Mouse (Mus musculus): ENCODE results near the gene Inava. TPM values are rescaled to one million over a fixed set of nuclear protein-coding genes. Genes with fewer than 3 reads are reported as not detected.

Inava gene
- under 1 TPM in 1 of 2 experiments, not detected in 1; 0.22 TPM for total RNA-seq (2021)
- long read RNA-seq, experiment 1 = 0 reads
- long read RNA-seq, experiment 2 = 0 reads

- DNase-seq = peak in 1 of 2 experiments; percentile 29
- intact Hi-C loops (cut with DNase I) = no loop called here
Observed at GRCm38 (mm10) chr1:136233892-136234594, at the start of gene Inava. Inava (minus strand) TSS chr1:136234264.

DNA sequence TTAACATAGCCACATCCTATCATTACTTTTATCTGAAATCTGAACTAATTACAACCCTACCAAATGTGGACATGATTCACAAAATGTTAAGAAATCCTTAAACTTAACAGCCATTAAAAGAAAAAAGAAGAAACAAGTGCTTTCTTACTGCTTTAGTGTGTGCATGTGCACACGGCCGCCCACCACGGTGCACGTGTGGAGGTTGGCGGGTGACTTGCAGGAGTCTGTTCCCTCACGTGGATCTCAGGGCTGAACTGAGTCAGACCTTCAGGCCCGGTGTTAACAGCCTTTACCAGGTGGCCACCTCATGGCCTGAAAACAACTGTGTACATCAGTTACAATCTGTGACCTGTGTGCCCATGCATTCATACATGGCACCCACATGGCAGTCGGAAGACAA is 43.3 kb upstream of the Inava start:
- intact Hi-C loops (cut with DNase I) = no loop called here
- no peak for DNase-seq

- no peak for DNase-seq
- intact Hi-C loops (cut with DNase I) = no loop called here
Observed at GRCm38 (mm10) chr1:136268224-136268623, 34.2 kb upstream of the Inava start.

DNA sequence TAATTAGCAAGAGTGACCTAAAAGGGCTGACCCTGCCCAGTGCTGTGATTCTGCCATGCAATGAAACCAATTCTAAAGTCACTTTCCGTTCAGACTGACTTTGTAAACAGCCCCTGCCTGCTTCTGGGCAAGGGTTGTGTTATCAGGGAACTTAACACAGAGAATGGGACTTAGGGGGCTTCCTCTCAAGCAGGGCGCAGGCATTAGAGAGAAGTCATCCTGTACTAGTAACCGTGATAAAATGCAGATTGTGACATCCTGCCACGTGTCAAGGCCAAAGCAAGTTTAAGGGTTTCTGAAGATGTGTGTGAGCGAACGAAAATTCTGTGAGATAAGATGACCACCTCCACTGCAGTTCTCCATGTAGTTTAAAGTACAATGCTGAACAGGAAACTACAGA is 32.1 kb upstream of the Inava start:
- DNase-seq = no peak
- intact Hi-C loops (cut with DNase I) = no loop called here

- intact Hi-C loops (cut with DNase I) = no loop called here
- DNase-seq = no peak
Observed at GRCm38 (mm10) chr1:136263355-136263754, 29.3 kb upstream of the Inava start.

DNA sequence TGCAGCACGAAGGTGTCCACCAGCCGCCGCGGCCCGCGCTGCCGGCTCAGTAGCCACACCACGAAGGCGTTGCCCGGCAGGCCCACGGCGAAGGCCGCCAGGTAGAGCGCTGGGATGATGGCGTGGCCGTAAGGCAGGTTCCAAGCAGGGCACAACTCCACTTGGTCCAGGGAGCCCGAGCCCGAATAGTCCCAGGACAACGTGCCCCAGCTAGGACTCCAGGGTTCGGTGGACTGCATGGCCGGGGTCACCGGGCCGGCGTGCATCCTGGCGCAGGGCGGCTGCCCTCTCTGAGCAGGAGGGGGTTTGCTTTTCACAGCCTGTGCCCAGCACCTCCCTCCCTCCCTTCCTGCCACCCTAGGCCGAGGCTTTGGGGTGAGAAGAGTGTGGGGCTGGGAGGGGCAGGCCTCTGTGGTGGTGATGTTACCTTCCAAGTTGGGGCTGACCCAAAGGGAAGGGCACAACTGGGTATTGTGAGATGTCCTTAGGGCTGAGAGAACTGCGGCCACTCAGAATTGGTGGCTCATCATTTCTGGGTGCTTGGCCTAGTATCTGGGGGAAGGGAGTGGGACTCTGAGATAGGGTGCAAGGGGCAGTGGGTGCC is 26.7 kb upstream of the Inava start, which contains the start of gene Gpr25:
Gene Gpr25 (minus strand): TSS at position 239 of the 604 bp plus-strand sequence.
- no peak for DNase-seq
- intact Hi-C loops (cut with DNase I) = no loop called here

GRCm38 (mm10) chr1:136259893-136260634 is 26.0 kb upstream of the Inava start:
- peak; percentile 69 to 74 for DNase-seq
- intact Hi-C loops (cut with DNase I) = no loop called here

- intact Hi-C loops (cut with DNase I) = no loop called here
- peak in 1 of 2 experiments; percentile 5 for DNase-seq
Observed at GRCm38 (mm10) chr1:136259543-136259892, 25.5 kb upstream of the Inava start.

DNA sequence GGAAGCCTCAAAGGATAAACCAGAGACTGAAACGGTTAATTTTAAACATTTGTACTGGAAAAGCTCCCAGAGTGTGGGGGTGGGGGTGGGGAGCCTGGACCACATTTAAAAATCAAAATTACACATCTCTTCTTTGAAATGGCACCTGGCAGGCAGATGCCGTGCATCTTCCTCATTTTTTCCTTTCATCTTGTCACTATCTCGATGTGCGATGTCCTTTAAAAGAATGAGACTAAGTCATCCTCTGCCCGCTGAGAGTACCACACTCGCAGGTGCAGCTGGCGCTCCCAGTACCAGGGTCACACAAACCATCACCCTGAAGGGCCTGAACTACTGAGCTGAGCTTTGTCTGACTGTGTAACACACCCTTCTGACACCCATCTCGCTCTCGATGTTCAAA is 24.4 kb upstream of the Inava start:
- intact Hi-C loops (cut with DNase I) = no loop called here
- no peak for DNase-seq

DNA sequence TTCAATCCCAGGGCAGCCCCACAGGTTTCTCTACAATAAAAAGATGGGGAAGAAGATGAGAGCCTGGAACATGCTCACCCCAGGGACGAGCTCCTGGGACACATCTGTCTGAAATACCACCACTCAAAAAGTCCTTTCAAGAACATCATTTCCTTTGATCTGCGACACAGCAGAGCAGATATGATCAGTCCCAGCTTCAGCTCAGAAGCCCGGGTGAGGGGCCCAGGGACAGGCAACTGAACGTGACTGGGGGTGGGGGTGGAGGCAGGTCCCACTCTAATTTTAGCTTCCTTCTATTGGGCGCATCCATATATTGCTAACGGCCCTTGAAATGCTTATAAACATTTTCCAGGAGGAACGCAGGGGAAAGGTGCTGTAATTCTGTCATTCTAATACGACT is 21.6 kb upstream of the Inava start:
- no peak for DNase-seq
- intact Hi-C loops (cut with DNase I) = no loop called here

GRCm38 (mm10) chr1:136255174-136255573 is 21.1 kb upstream of the Inava start:
- DNase-seq = no peak
- intact Hi-C loops (cut with DNase I) = no loop called here

DNA sequence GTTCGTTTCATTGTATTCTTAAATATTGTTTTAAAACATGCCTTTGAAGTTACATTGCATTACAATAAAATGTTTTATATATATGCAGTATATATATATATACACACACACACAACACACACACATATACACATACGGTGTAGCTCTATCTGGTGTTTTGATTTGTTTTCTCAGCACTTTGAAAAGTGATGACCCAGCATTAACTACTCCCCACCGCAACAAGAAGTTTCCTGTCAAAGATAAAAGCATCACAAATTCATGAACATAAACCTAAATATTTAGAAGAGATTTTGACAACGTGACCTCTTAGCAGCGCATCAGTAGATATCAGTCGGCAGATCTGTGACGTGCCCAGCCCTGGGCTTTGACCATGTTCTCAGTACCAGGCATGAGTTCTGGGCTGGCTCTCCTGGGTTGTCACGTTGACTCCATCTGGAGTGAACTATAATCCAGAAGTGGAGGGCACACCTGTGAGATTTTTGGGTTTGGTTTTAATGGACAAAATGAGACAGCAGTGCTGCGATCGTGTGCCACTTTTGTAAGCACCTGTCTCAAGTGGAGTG is 20.5 kb upstream of the Inava start:
- intact Hi-C loops (cut with DNase I) = no loop called here
- no peak for DNase-seq

- DNase-seq = no peak
- intact Hi-C loops (cut with DNase I) = no loop called here
Observed at GRCm38 (mm10) chr1:136253472-136253871, 19.4 kb upstream of the Inava start.

DNA sequence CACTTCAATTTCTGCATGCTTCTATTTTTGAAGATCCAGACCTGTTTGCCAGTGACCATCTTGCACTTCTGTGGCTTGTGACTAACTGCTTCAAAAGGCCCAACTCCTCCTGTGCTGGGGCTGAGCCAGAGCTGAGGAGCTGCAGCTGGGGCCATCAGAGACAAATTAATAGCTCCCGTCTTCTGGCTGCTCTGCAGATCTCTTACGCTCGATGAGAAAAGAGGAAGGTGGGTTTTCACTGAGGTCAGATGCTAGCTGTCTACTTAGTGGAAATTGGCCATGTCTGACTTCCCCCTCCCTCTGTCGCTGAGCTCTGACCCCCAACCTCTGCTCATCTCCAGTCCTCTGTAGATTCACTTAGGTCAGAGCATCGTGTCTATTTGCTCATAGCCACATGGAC is 15.6 kb upstream of the Inava start:
- intact Hi-C loops (cut with DNase I) = no loop called here
- no peak for DNase-seq

- intact Hi-C loops (cut with DNase I) = no loop called here
- no peak for DNase-seq
Observed at GRCm38 (mm10) chr1:136247393-136247792, 13.3 kb upstream of the Inava start.

GRCm38 (mm10) chr1:136244469-136244868 is 10.4 kb upstream of the Inava start:
- intact Hi-C loops (cut with DNase I) = no loop called here
- DNase-seq = no peak

DNA sequence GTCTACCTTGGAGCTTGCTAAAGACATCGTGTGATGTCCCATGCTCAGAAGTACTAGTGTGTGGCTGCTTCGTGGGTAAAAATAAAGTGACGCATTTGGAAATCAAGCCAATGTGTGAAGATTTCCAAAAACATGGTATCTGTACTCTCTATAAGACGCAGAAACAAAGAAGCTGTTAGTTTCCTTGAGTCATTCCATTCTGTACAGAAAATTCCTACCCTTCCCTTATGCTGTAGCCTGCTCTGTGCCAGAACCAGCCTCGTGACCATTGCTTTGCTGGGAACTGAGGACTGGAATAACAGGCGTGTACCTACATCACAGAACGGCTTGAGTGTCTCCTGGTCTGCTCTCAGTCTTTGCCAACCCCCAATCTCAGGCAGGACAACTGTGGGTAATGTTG is 7.7 kb upstream of the Inava start:
- DNase-seq = no peak
- intact Hi-C loops (cut with DNase I) = no loop called here

- intact Hi-C loops (cut with DNase I) = no loop called here
- no peak for DNase-seq
Observed at GRCm38 (mm10) chr1:136238495-136238894, 4.4 kb upstream of the Inava start.

DNA sequence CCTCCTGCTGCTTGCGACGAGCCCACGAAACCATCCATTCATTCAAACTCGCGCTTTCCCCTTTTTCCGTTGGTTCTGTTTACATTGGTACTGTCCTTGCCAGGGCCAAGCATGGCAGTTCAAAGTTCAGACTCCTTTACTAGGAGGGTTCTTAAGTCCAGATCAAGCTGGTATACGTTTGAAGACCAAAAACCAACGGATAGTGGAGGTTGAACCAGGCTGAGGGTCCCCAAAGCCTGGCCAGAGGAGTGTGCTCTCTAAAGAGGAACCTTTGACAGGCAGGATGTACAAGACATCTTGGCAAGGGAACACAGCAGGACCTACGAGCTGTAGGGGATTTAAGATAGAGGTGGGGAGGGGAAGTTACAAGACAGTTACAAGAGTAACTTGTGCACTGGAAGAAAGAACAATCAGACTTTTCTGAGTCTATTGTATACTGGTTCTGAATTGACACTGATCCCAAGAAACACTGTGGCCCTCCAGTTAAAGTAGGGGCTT is 580 bp upstream of the Inava start:
- DNase-seq = no peak
- intact Hi-C loops (cut with DNase I) = no loop called here

DNA sequence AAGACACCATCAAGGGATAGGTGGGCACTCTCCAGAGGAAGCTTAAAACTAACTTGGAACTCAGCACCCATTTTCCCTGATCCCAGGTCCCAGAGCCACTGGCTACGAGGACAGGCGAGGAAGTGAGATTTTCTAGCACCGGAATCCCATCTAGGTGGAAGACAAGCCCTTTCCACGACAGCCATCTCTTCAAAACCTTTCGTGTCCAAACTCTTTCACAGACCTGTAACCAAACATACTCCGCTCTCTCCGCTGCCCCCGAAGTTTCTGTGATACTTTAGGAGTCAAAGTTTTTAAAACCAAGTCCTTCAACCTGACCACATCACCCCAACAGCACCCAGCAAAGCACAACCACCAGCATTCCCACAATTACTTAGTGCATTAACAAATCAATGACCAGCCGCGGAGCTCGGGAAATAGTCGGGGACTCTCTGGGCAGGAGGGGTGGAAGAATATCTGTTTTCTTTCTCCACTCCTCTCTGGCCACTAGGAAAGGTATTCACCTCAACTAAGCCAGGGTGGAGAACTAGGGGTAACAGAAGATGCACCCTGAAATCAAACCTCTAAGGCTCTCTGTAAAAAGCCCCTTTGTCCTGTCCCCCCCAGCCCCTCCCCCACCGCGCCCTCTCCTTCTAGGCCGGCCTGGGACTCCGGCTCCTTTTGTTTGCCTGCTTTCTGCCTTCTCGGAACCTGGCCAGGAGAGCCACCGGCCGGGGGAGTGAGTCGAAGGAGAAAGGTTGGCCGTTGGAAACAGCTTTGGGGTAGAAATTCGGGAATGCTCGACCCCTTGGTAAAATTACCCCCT is 876 bp downstream of the Inava start:
- no peak for DNase-seq
- intact Hi-C loops (cut with DNase I) = no loop called here

Data from heart, postnatal 14 days (tissue).